Mouse (Mus musculus) small intestine, adult 2 months (tissue): Measurements from ENCODE around the gene Lrrc4b.

Source experiments
- CTCF ChIP-seq: fragments of 200-500 bp; IDR thresholded peaks from 2 replicates; pipeline ENCODE4 v1.5.1; 2012; ENCODE audit warnings: low read depth, mild to moderate bottlenecking, control low read depth, inconsistent platforms, low read length, moderate library complexity, mixed read lengths; ENCODE audit not compliant: insufficient replicate concordance, insufficient read length; ENCODE audit errors: extremely low read depth
- POLR2A ChIP-seq: fragments of 200-500 bp; IDR thresholded peaks from 2 replicates; pipeline ENCODE4 v1.6.1; 2012; ENCODE audit warnings: low read depth, mild to moderate bottlenecking, control low read depth, inconsistent platforms, low read length, moderate library complexity

GRCm38 (mm10) chr7:44401673-44402072 is 27.1 kb upstream of the Lrrc4b start:
- no peak for TF ChIP-seq POLR2A
- TF ChIP-seq CTCF, result no peak
